Mouse (Mus musculus) heart, postnatal 14 days (tissue): ENCODE results near the gene Carf. TPM values are rescaled to one million over a fixed set of nuclear protein-coding genes. Genes with fewer than 3 reads are reported as not detected.
"Not testable (repeated sequence)": the region's sequence is repeated elsewhere in the genome, so short reads cannot be mapped to it uniquely, and the experiment has no call there.

Source experiments
- DNase-seq, 2 experiments: peaks; one replicate each; pipeline ENCODE4 v3.0.0; 2021 to 2022
- intact Hi-C: fragments of 180-260 bp; cut with DNase I; formaldehyde crosslinking; loops from one replicate; pipeline ENCODE4 v1.15.1; 2025
- long read RNA-seq, 2 experiments: library from polyadenylated mRNA; stranded (forward); transcript quantifications; one replicate each; pipeline ENCODE4 v2.0.0; 2021
- total RNA-seq, 2 experiments: library from RNA; stranded (reverse); gene quantifications; 2 replicates each; pipeline ENCODE4 v1.2.3; 2021

Carf gene
- total RNA-seq: 1 to 10 TPM; 6.6 to 9.3 TPM
- long read RNA-seq, experiment 1, partial matches to known transcripts: 0 of 2 reads
- long read RNA-seq, experiment 1, other reads (novel, unspliced or antisense): 2 of 2 reads
- long read RNA-seq, experiment 2, partial matches to known transcripts: 0 of 3 reads
- long read RNA-seq, experiment 2, other reads (novel, unspliced or antisense): 3 of 3 reads

DNA sequence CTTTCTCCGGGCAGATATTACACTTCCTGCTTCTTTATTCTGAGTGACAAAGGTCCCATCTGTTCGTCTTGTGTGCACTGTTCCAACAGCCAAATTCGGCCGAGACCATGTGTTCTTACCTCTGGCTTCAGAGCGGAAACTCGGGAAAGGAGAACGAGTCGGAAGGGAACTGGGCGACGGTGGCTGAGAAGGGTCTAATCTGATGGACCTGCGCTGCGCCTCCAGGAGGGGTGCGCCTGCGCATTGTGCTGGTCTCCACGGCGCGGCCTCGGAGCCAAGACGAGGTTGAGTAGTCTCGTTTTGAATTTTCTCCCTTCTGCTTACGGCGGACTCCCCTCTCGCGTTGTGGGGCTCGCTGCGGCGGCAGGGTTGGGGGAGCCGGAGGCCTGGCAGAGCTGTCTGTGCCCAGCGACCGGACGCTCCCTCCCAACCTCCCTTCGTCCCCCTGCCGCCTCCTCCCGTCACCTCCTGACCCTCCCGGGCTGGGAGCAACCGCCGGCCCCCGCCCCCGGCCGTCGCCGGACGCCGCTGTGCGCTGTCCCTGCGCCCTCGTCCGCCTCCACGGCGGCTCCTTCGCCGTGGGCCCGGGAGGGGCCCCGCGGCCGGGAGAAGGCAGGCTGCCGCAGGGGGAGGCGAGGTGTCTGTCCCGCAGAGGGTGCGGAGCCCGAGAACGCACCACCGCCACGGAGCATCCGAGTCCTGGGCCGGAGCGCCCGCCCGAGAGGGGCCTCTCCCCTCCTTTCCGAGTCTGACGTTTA is at the start of gene Carf, which contains the start of gene Wdr12:
TSS of gene Carf (plus strand) at position 224 of the 758 bp plus-strand sequence.
TSS of gene Wdr12 (minus strand) at position 622 of the 758 bp plus-strand sequence.
- DNase-seq: peak; percentile 95 to 97
- intact Hi-C loops: loop anchor here (5.0 kb wide), 1 partner anchor 216 kb away; no protein-coding TSS in a partner anchor

DNA sequence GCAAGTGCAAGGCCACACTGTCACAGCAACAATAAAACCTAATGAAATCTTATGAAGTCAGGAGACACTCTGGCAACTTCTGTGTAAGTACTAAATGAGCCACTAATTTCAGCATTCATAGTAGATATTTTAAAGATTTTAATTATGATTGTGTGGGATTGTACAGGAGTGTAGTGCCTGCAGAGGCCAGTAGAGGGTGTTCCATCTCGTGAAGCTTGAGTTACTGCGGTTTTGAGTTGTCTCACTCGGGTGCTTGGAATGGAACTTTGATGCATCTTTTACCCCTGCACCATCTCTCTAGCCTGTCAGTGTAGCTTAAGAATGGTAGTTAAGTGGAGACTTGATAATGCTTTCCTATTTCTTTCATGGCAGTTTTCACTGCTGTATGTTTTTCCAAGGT is 43.4 kb upstream of the Carf start:
- intact Hi-C loops: no loop called here
- no peak for DNase-seq

DNA sequence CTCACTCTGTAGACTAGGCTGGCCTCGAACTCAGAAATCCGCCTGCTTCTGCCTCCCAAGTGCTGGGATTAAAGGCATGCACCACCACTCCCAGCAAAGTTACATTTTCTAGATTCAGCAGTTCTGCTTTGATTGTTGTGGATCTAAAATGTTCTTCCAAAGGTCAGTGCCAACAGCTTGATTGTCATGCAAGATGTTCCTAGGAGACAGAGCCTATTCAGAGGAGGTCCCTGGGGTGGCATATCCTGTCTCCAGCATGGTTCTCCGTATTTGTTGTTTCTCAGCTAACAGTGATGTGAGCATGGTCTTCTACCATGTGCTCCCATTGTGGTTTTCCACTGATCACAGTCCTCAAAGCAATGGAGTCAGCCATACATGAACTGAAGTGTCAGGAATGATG is 41.7 kb upstream of the Carf start:
- intact Hi-C loops: no loop called here

DNA sequence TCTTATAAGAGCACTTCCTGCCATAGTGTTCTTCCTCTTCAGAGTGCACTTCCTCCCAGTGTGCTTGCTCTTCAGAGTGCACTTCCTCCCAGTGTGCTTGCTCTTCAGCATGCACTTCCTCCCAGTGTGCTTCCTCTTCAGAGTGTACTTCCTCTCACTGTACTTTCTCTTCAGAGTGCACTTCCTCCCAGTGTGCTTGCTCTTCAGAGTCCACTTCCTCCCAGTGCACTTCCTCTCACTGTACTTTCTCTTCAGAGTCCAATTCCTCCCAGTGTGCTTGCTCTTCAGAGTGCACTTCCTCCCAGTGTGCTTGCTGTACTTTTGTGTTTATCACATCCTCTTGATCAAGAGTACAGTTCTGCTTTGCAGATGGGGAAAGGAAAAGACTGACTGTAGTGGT is 27.3 kb upstream of the Carf start:
- intact Hi-C loops, DNase-seq: not testable (repeated sequence)

More for the DNA sequence above, 41.7 kb upstream of the Carf start:
- no peak for DNase-seq

DNA sequence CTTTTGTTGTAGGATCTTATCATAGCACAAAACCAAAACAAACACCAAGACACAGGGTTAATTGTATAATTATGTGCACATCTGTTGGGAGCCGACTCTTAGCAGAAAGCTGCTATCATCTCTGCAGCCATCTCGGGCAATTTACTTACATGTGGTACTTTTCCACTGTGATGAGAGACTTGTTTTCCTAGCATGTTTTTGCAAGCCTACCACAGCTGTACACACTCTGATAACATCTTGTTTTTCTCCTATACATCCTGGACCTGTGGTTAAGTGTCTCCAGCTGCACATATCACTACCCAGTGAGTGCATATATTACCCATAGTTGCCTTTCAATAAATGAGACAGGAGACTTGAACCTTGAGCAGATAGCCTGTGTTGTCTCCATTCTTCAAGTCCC is 23.1 kb upstream of the Carf start:
- DNase-seq: no peak
- intact Hi-C loops: no loop called here

DNA sequence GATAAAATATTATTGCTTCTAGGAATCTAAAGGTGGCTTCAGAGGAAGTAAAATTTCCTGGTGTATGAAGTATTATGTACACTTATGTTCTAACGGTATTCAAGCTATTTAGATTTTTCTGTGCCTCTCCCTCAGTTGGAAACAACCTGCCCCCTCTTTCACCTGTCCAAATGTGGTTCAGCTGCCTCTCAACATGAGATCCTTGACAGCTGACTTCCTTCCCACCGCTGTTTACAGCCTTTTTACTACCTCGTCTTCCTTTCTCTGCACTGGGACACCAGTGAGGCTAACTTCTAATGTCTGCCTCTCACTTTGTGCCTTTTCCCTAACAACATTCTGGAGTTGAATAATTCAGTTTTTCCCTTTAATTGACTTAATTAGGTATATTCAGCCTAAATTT is 22.5 kb upstream of the Carf start:
- no peak for DNase-seq
- intact Hi-C loops: no loop called here

DNA sequence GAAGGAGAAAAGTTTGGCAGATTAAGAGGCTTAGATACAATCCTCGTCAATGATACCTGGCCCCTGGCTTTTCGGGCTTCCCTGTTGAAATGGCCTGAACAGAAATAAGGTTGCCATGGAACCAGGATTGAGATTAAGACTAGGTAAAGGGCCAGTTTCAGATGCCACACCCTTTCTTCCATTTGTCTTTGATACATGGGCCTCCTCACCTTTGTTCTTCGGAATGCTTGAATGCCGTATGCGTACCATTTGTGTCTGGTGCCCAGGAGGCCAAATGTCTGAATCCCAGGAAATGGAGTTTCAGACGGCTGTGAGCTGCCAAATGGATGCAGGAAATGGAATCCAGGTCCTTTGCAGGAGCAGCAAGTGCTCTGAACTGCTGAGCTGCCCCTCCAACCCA is 21.6 kb upstream of the Carf start:
- intact Hi-C loops: no loop called here
- DNase-seq: no peak

DNA sequence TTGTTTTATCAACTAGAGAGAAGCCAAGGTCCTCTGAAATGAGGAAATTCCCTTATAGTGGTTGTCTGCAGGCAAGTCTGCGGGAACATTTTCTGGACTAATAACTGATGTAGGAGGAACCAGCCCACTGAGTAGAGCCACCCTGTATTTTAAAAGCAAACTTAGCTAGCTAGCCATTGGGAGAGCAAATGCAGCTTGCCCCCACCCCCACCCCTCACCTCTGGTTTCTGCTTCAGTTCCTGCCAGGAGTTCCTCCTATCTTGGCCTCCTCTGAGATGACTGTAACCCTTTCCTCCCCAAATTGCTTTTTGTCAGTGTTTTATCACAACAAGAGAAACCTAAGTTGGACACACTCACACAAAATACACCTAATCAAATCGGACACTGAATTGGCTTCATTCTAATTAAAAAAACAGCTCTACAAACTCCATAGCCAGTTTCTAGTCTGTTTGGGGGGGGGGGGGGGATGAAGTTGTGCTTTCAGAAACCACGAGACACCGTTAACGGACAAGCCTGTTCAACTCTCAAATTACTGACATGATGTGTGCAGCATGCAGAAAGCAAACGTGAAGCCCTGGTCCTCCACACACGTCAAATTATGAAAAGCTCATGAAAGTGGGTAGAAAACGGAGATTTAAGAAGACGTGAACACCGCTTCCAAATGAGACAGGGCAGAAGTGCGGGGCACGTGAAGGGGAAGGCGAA is 1.3 kb upstream of the Carf start:
- intact Hi-C loops: loop anchor here (5.0 kb wide), 1 partner anchor 214 kb away; no protein-coding TSS in a partner anchor

DNA sequence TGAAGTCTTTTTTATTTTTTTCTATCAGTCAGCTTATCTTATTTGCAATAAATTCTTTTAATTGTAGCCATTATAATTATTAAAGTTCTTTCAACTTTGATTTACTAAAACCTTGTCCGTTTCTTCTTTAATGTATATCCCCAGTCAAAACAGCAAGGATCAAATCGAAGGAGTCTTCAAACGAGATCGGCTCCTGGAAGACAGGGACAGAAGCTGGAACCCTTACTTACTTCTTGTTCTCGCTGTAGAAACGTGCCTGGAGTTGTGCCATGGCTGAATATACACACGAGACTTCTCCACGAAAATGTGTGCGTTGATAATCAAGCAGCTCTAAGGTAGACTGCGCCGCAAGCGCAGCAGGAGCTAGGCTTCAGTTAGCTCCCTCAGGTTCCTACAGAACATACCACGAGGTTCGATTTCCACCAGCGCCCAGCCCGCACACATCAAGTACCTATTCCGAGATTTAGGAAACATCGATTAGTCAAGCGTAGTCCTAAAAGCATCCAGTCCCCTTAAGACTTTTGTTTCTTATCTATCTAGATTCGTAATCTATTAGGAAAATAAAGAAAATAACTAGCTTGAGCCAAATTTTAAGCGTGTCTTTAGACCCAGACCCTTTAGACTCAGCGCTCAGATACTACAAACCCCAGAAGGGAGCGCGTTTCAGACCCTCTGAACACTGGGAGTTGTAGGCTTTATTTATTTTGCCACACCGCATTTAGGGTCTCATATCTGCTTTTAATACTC is 597 bp upstream of the Carf start:
- DNase-seq: peak; percentile 45 to 55
- intact Hi-C loops: loop anchor here (5.0 kb wide), 1 partner anchor 215 kb away; no protein-coding TSS in a partner anchor

More for the DNA sequence above, 1.3 kb upstream of the Carf start:
- DNase-seq: no peak

DNA sequence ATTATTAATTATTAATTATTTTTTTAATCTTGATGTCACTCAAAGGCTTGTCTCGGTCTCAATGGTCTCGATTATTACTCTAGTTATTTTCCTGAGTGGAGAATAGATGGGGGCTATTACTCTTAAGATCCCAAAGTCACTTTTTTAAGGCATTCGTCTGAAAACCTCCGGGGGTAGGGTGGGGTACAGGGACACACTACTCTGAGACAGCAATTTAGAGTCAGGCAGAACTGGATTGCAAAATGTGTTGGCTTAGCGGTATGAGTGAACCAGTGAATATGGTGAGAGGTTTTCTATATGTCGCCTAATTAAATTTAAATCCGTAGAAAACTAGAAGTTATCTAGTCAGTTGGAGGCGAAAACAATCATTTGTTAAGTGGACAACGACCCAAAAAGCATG is 792 bp downstream of the Carf start:
- intact Hi-C loops: loop anchor here (5.0 kb wide), 1 partner anchor 217 kb away; no protein-coding TSS in a partner anchor
- no peak for DNase-seq

DNA sequence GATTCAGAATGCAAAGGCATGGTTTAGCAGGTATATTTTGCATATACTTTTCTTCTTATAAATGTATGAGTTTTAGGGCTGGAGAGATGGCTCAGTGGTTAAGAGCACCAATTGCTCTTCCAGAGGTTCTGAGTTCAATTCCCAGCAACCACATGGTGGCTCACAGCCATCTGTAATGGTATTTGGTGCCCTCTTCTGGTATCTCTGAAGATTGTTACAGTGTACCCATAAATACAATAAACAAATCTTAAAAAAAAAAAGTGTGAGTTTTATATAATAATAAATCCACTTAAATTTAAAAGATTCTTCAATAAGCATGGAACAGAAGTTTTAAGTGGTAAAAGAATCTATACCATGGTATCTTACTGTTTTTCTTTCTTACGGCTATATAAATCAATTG is 6.5 kb downstream of the Carf start:
- DNase-seq: no peak
- intact Hi-C loops: no loop called here

DNA sequence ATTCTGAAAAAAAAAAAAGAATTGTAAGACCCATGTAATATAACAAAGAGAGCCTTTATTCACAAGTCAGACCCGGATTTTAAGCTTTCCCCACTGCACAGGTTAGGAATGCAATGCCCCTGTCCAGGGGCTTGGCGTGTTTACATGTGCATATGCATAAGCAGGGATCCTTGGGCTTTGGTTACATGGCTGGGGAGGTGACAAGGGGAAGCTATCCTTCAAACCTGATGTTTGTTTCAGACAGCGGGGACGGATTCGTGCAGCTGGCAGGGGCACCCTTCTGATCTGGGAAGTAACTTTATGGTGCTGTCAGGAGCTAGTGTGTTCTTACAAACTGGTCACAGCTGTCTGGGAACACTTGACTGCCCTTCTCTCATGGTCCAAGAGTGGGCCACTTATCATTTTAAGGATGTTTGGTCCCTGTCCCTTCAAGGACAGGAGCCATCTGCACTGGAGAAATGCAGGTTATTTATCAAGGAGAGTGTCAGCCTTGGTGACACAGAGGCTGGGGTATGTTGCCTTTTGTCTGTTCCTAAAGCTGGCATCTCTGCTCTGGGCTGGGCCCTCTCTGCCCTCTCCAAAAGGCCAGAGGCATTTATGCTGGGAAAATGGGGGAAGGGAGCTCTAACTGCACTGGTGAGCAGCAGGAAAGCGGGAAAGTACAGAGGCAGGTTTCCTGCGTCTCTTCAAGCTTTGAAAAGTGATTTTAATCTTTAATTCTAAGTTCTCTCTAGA is 19.8 kb downstream of the Carf start:
- intact Hi-C loops: no loop called here
- DNase-seq: no peak

DNA sequence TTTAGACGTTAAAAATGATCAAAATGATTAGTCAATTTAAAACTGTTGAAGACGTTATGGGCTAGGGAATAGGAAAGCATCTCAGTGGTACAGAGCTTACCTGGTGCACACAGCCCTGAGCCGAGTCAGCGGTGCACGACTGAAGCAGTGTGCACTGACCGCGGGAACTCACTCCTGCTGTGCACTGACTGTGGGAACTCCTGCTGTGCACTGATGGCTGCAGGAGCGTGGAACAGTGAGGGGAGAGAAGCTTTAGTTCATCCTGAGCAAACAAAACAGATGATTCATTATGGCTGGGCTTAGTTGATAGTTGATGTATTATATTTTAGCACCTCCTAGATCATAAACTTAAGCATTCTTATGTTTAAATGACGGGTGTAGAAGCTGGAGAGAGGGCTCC is 39.3 kb downstream of the Carf start:
- no peak for DNase-seq
- intact Hi-C loops: no loop called here

DNA sequence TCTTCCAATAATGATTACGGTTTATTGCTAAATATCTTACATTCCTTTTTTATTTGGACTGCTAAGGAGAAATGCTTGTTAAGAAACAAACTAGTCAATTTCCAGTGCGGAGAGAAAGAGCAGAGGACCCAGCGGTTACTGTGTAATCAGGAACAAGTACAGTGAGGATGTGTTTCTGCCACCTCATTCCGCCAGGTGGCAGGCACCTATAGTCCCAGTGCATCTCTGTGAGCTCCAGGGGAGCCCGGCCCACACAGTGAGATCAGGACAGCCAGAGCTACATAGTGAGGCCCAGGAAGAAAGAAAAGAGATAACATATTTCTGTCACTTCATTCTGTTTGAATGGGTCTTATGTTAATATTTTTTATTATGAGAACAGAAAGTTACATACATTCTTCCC is 54.7 kb downstream of the Carf start:
- intact Hi-C loops: no loop called here
- no peak for DNase-seq

DNA sequence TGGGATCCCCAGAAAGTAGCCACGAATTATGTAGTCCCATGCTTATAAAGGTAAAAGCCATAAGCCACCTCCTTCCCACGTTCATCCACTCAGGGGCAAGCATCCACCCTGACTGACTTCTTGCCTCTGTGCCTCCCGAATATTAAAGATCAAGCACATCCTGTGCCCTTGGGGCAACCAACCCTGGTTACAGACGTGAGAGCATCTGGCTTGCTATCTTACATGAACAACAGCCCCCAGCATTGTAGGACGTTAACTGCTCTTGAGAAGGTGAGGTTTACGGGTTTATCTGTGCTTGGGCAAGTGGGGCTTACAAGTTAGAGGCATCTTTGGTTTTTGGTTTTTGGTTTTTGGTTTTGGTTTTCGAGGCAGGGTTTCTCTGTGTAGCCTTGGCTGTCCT is 58.6 kb downstream of the Carf start:
- no peak for DNase-seq
- intact Hi-C loops: loop anchor here (5.0 kb wide), 2 partner anchors 41 to 116 kb away; no protein-coding TSS in a partner anchor

DNA sequence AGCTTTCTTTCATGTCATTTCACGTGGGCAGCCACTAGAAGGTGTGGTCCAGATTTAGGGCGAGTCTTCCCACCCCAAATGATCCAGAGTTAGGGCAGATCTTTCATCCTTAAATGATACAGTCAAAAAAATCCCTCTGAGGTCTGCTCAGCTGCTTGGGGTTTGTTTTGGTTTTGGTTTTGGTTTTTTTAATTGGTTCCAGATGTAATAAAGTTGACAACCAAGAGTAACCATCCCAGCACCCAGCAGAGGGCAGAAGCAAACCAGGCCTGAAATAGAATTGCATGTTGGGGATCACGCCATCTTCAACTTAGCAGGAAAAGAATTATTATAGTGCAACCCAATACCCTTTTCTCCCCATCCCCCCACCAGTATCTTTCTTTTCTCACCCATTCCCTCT is 60.4 kb downstream of the Carf start:
- intact Hi-C loops: loop anchor here (2.0 to 5.0 kb wide), 3 partner anchors 39 to 114 kb away; no protein-coding TSS in a partner anchor
- DNase-seq: peak; percentile 64 to 73

DNA sequence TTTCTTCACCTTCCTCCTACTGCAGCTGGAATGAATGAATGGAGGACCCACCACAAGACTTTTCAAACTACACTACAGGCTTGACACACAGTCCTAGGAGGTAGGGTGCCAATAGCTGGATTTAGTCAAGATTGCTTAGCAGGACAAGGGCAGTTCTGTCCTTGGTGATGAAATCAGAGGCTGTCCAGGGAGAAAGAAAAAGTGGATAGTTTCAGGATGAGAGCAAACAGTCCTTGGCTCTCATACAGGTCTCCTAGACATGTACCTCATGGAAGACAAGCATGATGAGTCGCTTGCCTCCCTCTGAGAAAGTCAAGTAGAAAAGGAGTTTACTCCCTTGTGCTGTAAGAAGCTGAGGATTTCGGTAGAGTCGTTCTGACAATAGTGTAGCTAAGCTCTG is 65.6 kb downstream of the Carf start:
- DNase-seq: no peak
- intact Hi-C loops: no loop called here

DNA sequence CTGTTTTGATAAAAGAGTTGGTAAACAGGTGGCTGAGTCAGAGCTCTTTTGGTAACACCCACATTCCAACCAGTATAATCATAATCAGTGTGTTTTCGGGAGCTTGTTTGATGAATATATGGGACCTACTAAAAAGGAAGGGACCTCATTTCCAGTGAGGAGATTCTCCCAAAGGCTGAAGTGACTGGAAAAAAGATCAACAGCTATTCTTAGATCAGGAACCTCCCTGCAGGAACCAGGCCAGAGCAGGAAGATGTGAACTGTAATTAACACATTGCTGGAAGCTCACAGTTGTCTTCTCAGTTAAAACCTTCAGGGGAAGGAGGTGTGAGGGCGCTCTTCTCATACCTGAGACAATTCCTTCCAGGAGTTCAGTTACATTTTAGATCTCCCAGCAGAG is 71.6 kb downstream of the Carf start:
- intact Hi-C loops: no loop called here
- peak; percentile 13 to 32 for DNase-seq

DNA sequence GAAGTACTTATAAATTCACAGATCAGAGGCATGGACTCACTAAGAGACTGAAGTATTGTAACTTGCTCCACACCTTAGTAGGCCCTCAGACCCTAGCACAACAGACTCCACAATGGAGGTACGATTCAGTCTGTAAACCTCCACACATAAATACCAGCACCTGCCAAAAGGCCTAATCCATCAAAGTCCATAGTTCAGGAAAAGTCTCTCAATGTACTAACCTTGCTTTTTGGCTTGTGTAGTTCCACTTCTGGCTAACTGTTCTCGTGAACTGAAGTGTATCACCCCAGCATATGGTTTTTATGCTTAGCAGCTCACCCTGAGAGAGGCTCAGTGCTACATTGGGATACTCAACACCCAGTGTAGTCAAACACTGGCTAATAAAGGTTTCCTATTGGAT is 72.2 kb downstream of the Carf start:
- intact Hi-C loops: no loop called here
- no peak for DNase-seq

DNA sequence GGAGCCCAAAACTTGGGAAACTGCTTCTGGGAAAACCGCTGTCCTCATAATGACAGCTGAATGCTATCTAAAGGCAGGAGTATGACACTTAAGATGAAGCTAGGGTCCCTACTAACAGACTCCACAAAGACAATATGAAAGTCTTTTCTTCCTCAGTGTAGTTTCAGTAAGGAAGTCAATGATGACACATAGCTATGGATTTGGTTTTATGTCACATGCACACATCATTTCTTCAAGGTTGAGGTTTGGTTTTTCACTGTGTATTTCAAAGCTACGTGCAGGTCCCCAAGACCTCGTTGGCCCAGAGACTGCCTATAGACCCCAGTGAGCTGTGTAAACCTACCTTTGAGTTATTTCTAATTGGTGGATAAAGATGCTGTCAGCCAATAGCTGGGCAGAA is 75.1 kb downstream of the Carf start:
- intact Hi-C loops: no loop called here
- no peak for DNase-seq
